Mouse (Mus musculus): ENCODE data around the gene Hormad2.

GRCm38 (mm10) chr11:4437318-4437717 lies 3.6 kb downstream of the Hormad2 start:
- no peak for TF ChIP-seq POLR2A (IDR thresholded peaks at IDR 0.05; ENCODE audit: low read depth, low read length)
- TF ChIP-seq CTCF (IDR thresholded peaks at IDR 0.05; ENCODE audit: borderline replicate concordance, insufficient read depth, low read length), result no peak

Data from embryonic fibroblast, embryonic 13.5 days (primary cell).